Mouse (Mus musculus) spleen, postnatal 4 days (tissue): ENCODE data around the gene Akr1a1.

ENCODE experiments used
- DNase-seq, 2 experiments: peaks; one replicate each; pipeline ENCODE4 v3.0.0; 2022; ENCODE audit warnings: low spot score in 2 of 2

Akr1a1 gene

GRCm38 (mm10) chr4:116659474-116659873 lies 8.0 kb upstream of the Akr1a1 start:
- DNase-seq: no peak

GRCm38 (mm10) chr4:116657971-116658370 lies 6.5 kb upstream of the Akr1a1 start:
- no peak for DNase-seq

GRCm38 (mm10) chr4:116655658-116656057 lies 4.2 kb upstream of the Akr1a1 start:
- no peak for DNase-seq

- no peak for DNase-seq
Observed at GRCm38 (mm10) chr4:116655100-116655499, 3.6 kb upstream of the Akr1a1 start.

GRCm38 (mm10) chr4:116653228-116653627 lies 1.7 kb upstream of the Akr1a1 start:
- no peak for DNase-seq

GRCm38 (mm10) chr4:116651797-116652135 lies 286 bp upstream of the Akr1a1 start:
- DNase-seq: no peak

GRCm38 (mm10) chr4:116650365-116650764 lies 1.1 kb downstream of the Akr1a1 start:
- no peak for DNase-seq

GRCm38 (mm10) chr4:116649411-116649810 lies 2.1 kb downstream of the Akr1a1 start:
- DNase-seq: no peak

GRCm38 (mm10) chr4:116645624-116646023 lies 5.9 kb downstream of the Akr1a1 start:
- DNase-seq: no peak

GRCm38 (mm10) chr4:116644326-116644725 lies 7.2 kb downstream of the Akr1a1 start:
- peak in 1 of 2 experiments; percentile 19 for DNase-seq

GRCm38 (mm10) chr4:116642071-116642470 lies 9.4 kb downstream of the Akr1a1 start:
- no peak for DNase-seq

GRCm38 (mm10) chr4:116638821-116639220 lies 12.7 kb downstream of the Akr1a1 start:
- DNase-seq: no peak

GRCm38 (mm10) chr4:116635197-116635596 lies 16.3 kb downstream of the Akr1a1 start:
- DNase-seq: no peak

- DNase-seq: peak; percentile 66 to 82
Observed at GRCm38 (mm10) chr4:116627722-116628662, 23.5 kb downstream of the Akr1a1 start, which contains the start of gene Nasp. Nasp (minus strand) TSS chr4:116627941.

GRCm38 (mm10) chr4:116627359-116627716 lies 24.1 kb downstream of the Akr1a1 start:
- peak; percentile 88 to 93 for DNase-seq

- DNase-seq: peak; percentile 82 to 87
Observed at GRCm38 (mm10) chr4:116626658-116627358, 24.7 kb downstream of the Akr1a1 start.

- peak in 1 of 2 experiments; percentile 51 for DNase-seq
Observed at GRCm38 (mm10) chr4:116624831-116625230, 26.6 kb downstream of the Akr1a1 start.

GRCm38 (mm10) chr4:116615237-116615636 lies 36.2 kb downstream of the Akr1a1 start:
- no peak for DNase-seq

GRCm38 (mm10) chr4:116612621-116613020 lies 38.9 kb downstream of the Akr1a1 start:
- DNase-seq: no peak

GRCm38 (mm10) chr4:116596978-116597881 lies 54.2 kb downstream of the Akr1a1 start:
- peak; percentile 83 to 90 for DNase-seq

- DNase-seq: no peak
Observed at GRCm38 (mm10) chr4:116596379-116596778, 55.1 kb downstream of the Akr1a1 start, which contains the start of gene Ccdc17. Ccdc17 (plus strand) TSS chr4:116596654.

GRCm38 (mm10) chr4:116595793-116596192 lies 55.7 kb downstream of the Akr1a1 start:
- no peak for DNase-seq
